Mouse (Mus musculus): ENCODE data around the gene St3gal6. TPM values are rescaled to one million over a fixed set of nuclear protein-coding genes. Genes with fewer than 3 reads are reported as not detected.

The St3gal6 gene
- polyA plus RNA-seq, 1 experiment from 2014 or later: 8.7 TPM

- WGBS: 92% methylated on average over 4 of the region's 4 CpGs
- H3K36me3 ChIP-seq: peaks cover 47% of the 10 kb centered on the region
- DNase-seq (ENCODE audit: low spot score): no peak
- H3K27ac ChIP-seq: no peak overlapping the region
- no peaks in the 10 kb centered on the region for H3K27me3 ChIP-seq (ENCODE audit: insufficient read depth, poor library complexity, severe bottlenecking)
- H3K4me3 ChIP-seq: no peak overlapping the region
- H3K4me1 ChIP-seq (replicated peaks): no peaks in the 10 kb centered on the region
- no peaks in the 10 kb centered on the region for H3K9me3 ChIP-seq
These were observed 77.5 kb downstream of the St3gal6 start for GRCm38 (mm10) chr16:58446281-58447259.

GRCm38 (mm10) chr16:58444735-58445134, 79.3 kb downstream of the St3gal6 start:
- H3K9me3 ChIP-seq: no peaks in the 10 kb centered on the region
- 77% methylated on average over 6 of the region's 6 CpGs for WGBS
- DNase-seq (ENCODE audit: low spot score): no peak
- no peak overlapping the region for H3K4me3 ChIP-seq
- H3K27ac ChIP-seq: no peak overlapping the region
- peaks cover 39% of the 10 kb centered on the region for H3K36me3 ChIP-seq
- no peaks in the 10 kb centered on the region for H3K27me3 ChIP-seq (ENCODE audit: insufficient read depth, poor library complexity, severe bottlenecking)
- H3K4me1 ChIP-seq (replicated peaks): no peaks in the 10 kb centered on the region

GRCm38 (mm10) chr16:58432384-58432783, 91.7 kb downstream of the St3gal6 start:
- Histone ChIP-seq H3K27me3 (ENCODE audit: insufficient read depth, poor library complexity, severe bottlenecking) (no peaks in the 10 kb centered on the region), H3K27ac (no peak overlapping the region), H3K4me3 (no peak overlapping the region), H3K9me3 (no peaks in the 10 kb centered on the region), H3K36me3 (peaks cover 37% of the 10 kb centered on the region), H3K4me1 (replicated peaks) (no peaks in the 10 kb centered on the region)
- no peak for DNase-seq (ENCODE audit: low spot score)
- 89% methylated on average over 1 of the region's 1 CpGs for WGBS

GRCm38 (mm10) chr16:58430246-58430645, 93.8 kb downstream of the St3gal6 start:
- H3K9me3 ChIP-seq: no peaks in the 10 kb centered on the region
- 83% methylated on average over 7 of the region's 7 CpGs for WGBS
- H3K27me3 ChIP-seq (ENCODE audit: insufficient read depth, poor library complexity, severe bottlenecking): no peaks in the 10 kb centered on the region
- no peak for DNase-seq (ENCODE audit: low spot score)
- H3K4me3 ChIP-seq: no peak overlapping the region
- H3K36me3 ChIP-seq: peaks cover 22% of the 10 kb centered on the region
- no peaks in the 10 kb centered on the region for H3K4me1 ChIP-seq (replicated peaks)
- H3K27ac ChIP-seq: no peak overlapping the region

- 66% methylated on average over 11 of the region's 11 CpGs for WGBS
- Histone ChIP-seq H3K4me3 (no peak overlapping the region), H3K36me3 (peaks cover 11% of the 10 kb centered on the region), H3K27me3 (ENCODE audit: insufficient read depth, poor library complexity, severe bottlenecking) (no peaks in the 10 kb centered on the region), H3K4me1 (replicated peaks) (peaks cover 15% of the 10 kb centered on the region; the same call in 1 of the 2 replicates), H3K9me3 (no peaks in the 10 kb centered on the region), H3K27ac (no peak overlapping the region)
- no peak for DNase-seq (ENCODE audit: low spot score)
These were observed 102.2 kb downstream of the St3gal6 start for GRCm38 (mm10) chr16:58421696-58422354.

Other genes with a start within 250 kb of the St3gal6 start
- 6.5 and 7.3 TPM in 2 replicates for gene Dcbld2, start 115.8 kb downstream of the St3gal6 start, polyA plus RNA-seq (2016; fragmentation: Nextera tagmentation; extraction: Ambion mirVana)
- gene Gm813, start 92.7 kb upstream of the St3gal6 start, polyA plus RNA-seq (2016; fragmentation: Nextera tagmentation; extraction: Ambion mirVana): not detected in 2 replicates
- gene E330017A01Rik, start 114.5 kb upstream of the St3gal6 start, polyA plus RNA-seq (2016; fragmentation: Nextera tagmentation; extraction: Ambion mirVana): not detected in 2 replicates
- 20.0 and 27.8 TPM in 2 replicates for gene Cpox, start 146.0 kb upstream of the St3gal6 start, polyA plus RNA-seq (2016; fragmentation: Nextera tagmentation; extraction: Ambion mirVana)
- gene Gpr15, start 194.8 kb upstream of the St3gal6 start, polyA plus RNA-seq (2016; fragmentation: Nextera tagmentation; extraction: Ambion mirVana): not detected in 2 replicates
- gene Cldnd1, start 203.7 kb upstream of the St3gal6 start, polyA plus RNA-seq (2016; fragmentation: Nextera tagmentation; extraction: Ambion mirVana): 98.7 and 105 TPM in 2 replicates
- not detected in 2 replicates for gene Olfr172, start 238.9 kb upstream of the St3gal6 start, polyA plus RNA-seq (2016; fragmentation: Nextera tagmentation; extraction: Ambion mirVana)

Measured in hindbrain, embryonic 10.5 days (tissue).